Mouse (Mus musculus): ENCODE measurements around the gene Olfr1339.

- no peak for TF ChIP-seq EP300 (IDR thresholded peaks at IDR 0.05; ENCODE audit: insufficient read depth, low read depth, low read length)
- TF ChIP-seq POLR2A (IDR thresholded peaks at IDR 0.05; ENCODE audit: insufficient read depth, low read depth, low read length), result no peak
- TF ChIP-seq CTCF (IDR thresholded peaks at IDR 0.05), result no peak
These were observed 38.2 kb upstream of the Olfr1339 start for GRCm38 (mm10) chr4:118693812-118694211.

All from heart, adult 2 months (tissue).